Mouse (Mus musculus) adrenal gland (tissue): ENCODE data around the gene Zfp385c.
"Not testable (repeated sequence)": the region's sequence is repeated elsewhere in the genome, so short reads cannot be mapped to it uniquely, and the experiment has no call there.

Experiments
- intact Hi-C: fragments of 180-260 bp; cut with DNase I; formaldehyde crosslinking; loops from one replicate; pipeline ENCODE4 v1.15.1; 2025

The Zfp385c gene

DNA sequence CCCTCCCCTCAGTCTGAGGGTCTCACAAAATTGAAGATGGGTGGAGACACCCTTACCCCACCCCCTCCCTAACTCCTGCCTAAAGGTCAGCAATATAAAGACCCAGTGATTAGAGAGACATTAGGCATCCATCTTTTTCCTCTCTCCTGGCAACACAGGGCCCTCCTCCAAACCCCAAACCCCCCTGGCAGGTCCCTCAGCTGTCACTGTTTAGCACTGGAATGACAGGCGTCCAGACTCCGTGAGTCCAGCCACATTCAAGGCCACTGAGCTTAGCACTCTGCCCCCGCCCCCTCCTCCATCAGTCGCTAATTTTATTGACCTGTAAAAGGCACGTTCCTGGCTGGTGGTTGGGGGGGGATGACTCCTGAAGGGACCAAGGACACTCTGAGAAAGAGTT lies 899 bp upstream of the Zfp385c start:
- intact Hi-C loops = loop anchor here (5.0 kb wide), 1 partner anchor 51 kb away; no protein-coding TSS in a partner anchor

GRCm38 (mm10) chr11:100690389-100690788 lies 1.9 kb downstream of the Zfp385c start:
- intact Hi-C loops = loop anchor here (5.0 kb wide), 1 partner anchor 48 kb away; no protein-coding TSS in a partner anchor

DNA sequence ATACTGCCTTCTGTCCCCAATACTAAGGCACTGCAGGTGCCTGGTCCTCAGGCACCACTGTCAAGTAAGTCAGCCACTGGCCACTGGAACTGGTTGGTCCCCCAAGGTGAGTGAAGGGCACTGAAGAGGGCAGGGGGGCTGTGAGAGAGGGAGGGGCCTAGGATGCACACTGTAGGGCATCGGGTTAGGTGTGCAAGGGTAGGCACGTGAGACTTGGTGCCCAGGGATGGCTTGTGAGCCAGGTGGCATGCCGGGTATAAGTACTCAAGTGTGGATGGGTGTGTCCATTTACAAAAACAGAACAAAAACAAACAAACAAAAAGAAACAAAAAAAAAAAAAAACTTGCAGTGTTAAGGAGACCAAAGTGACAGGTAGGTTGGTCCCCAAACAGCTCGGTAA lies 3.8 kb downstream of the Zfp385c start:
- intact Hi-C loops = no loop called here

- intact Hi-C loops = no loop called here
Observed at GRCm38 (mm10) chr11:100687265-100687664, 5.0 kb downstream of the Zfp385c start.

GRCm38 (mm10) chr11:100685371-100685770 lies 6.9 kb downstream of the Zfp385c start:
- intact Hi-C loops = no loop called here

- intact Hi-C loops = no loop called here
Observed at GRCm38 (mm10) chr11:100684084-100684483, 8.2 kb downstream of the Zfp385c start.

DNA sequence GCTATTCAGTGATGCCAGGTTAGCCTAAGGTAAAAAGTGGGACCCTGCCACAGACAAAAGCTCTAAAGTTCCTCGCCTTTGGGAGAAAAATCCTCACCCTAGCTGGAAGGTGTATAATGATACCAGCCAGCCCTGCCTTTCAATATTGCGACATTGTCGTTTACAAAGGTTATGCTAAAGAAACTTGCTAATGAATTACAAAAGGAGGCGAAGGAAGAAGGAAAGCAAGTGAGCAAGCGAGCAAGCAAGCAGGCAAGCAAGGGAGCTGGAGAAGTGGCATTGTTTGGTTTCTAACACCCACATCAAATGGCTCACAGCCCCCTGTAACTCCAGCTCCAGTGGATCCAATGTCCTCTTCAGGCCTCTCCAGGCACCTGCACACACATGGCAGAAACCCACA lies 9.7 kb downstream of the Zfp385c start:
- intact Hi-C loops = no loop called here

DNA sequence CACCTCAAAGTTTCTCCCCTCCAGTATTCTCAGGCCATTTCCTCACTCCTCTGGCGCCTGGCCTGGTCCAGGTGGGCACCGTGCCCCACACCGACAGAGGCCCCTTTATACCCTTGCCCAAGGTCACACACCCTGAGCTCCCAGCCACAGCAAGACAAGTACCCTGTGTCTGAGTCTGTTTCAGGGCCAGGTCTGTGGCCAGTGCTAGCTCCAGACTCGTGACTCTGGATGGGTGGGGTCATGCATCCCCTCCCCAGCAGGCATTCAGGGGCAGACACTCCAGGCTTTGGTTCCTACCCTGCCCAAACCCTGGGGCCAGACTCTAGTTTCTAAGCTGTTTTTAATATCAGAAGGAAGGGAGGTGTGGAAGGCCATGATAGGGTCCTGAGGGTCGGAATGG lies 10.4 kb downstream of the Zfp385c start:
- intact Hi-C loops = no loop called here

GRCm38 (mm10) chr11:100677810-100678209 lies 14.4 kb downstream of the Zfp385c start:
- intact Hi-C loops = no loop called here

DNA sequence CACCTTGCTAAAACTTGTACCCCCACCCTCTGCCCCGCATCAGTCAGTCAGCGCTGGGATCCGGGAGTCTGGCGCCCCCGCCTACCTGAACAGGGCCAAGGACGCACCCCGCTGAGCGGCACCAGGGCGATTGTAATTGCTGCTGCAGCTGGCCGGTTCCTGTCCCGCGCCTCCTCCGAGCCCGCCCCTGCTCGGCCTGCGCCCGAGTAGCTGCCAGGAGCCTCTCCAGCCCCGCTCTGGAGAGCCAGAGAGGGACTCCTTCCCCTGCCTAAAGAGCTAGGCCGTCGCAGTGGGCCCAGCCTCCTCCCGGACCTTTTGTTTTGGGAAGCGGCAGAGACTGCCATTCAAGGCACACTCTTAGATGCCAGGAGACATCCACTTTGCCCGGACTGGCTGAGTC lies 19.1 kb downstream of the Zfp385c start:
- intact Hi-C loops = no loop called here

DNA sequence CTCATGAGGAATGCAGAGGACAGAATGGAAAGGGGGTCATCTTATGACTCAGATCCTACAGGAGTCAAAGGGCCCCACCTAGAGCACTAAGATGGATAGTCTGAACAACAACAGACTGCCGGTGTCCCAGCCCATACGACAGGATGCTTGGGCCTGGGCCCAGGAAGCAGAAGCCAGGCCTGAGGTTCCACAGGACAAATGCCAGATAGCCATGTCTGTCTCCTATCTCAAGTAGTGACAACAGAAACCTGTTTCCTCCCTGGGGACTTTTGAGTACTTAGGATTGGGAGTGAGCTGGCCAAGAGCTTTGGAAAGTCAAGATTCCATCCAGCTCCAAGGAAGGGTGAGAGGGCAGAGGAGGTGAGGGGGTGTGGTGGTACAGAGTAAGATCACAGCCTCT lies 20.3 kb downstream of the Zfp385c start:
- intact Hi-C loops = no loop called here

DNA sequence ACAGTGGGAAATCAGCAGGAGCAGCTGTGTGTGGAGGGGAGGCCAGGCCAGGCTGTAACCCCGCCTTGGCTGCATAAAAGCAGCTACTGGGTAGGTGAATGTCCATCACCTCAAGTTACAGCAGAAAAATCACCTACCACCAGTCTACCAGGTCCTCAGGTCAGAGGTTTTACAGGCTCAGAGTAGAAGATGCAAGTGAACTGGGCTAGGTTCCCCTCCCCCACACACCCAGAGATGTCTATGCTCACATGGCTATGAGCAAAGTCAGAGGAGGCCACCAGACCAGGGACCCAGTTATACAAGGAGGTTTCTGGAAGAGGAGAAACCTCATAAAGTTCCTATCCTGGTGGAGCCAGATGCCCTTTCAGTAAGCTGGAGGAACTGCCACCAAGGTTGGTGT lies 21.2 kb downstream of the Zfp385c start:
- intact Hi-C loops = no loop called here

DNA sequence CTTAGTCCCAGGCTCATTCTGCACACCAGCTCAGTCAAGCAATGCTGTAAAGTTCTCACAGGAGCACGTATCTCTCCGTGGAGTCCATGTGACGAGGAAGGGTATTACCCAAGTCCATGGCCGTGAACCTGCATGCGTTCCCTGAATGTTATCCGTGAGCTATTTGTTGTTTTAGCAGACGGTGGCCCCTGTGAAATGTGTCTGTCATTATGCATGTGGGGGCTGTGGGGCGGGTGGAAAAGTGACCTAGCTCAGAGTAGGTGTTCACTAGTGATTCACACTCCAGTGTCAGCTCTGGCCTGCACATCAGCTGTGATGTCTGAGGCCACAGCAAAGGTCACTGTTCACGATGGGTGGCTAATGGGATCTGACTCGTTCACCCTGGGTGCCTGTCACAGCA lies 32.4 kb downstream of the Zfp385c start:
- intact Hi-C loops = no loop called here

DNA sequence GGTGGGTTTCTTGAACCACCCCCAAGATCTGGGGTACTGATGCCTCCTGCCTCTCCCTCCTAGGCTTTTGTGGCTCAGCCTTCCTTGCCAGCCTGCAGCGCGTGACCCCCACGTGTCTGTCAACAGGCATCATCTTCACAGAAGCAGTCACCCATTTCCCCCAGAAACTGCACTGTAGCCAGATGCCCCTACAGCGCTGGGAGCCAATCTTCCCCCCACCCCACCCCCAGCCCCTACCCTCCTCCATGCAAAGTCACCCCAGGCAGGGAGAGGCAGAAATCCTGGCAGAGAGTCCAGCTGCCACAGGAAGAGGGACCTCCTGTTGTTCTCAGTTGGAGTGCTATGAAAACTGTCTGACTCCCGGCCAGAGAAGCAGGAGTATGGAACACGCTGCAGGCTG lies 35.8 kb downstream of the Zfp385c start:
- intact Hi-C loops = no loop called here

DNA sequence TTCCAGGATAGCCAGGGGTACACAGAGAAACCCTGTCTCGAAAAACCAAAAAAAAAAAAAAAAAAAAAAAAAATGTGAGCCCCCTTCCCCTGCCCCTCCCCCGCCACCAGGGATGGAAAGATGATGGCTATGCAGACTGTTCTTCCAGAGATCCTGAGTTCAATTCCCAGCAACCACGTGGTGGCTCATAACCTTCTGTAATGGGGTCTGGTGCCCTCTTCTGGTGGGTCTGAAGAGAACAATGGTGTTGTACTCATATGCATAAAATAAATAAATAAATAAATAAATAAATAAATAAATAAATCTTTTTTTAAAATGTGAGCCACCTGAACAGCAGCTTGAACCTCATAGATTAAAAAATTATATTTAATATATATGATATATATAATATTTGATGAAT lies 36.7 kb downstream of the Zfp385c start:
- intact Hi-C loops = not testable (repeated sequence)

DNA sequence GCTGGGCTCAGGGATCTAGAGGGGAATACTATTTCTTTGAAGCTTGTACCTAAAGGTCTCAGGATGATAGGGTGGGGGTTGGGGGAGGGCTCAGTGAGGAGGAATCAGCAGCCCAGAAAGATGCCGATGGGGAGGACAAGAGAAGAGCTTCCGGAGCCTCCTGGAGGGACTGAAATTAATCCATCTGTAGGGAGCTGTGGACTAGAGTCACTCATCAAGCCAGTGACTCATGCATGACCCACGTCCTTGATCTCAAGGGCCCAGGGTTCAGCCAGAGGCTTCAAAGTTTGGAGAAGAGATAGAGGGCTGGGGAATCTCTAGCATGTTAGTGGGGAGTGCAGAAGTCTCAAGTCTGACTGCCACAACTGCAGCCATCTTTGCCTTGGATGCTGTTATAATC lies 40.5 kb downstream of the Zfp385c start:
- intact Hi-C loops = no loop called here

- intact Hi-C loops = no loop called here
Observed at GRCm38 (mm10) chr11:100651205-100651604, 41.0 kb downstream of the Zfp385c start.

- intact Hi-C loops = no loop called here
Observed at GRCm38 (mm10) chr11:100648405-100648804, 43.9 kb downstream of the Zfp385c start.

DNA sequence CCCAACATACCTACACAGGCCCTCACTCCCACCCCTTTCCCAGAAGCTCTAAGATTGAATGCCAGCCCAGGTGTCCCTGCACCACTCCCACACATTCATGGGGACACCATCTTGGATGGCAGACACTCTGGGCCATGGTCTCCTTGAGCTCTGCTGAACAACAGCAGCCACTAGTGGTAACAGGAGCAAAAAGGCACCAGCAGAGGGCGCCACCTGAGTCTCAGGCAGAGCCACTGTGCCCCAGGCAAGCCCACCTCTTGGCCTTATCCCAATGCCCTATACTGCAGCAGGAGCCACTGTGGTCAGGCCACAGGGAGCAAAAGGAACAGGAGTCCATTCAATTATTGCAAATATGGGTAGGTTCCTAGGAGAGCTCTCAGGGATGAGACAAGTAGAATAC lies 46.0 kb downstream of the Zfp385c start:
- intact Hi-C loops = no loop called here

DNA sequence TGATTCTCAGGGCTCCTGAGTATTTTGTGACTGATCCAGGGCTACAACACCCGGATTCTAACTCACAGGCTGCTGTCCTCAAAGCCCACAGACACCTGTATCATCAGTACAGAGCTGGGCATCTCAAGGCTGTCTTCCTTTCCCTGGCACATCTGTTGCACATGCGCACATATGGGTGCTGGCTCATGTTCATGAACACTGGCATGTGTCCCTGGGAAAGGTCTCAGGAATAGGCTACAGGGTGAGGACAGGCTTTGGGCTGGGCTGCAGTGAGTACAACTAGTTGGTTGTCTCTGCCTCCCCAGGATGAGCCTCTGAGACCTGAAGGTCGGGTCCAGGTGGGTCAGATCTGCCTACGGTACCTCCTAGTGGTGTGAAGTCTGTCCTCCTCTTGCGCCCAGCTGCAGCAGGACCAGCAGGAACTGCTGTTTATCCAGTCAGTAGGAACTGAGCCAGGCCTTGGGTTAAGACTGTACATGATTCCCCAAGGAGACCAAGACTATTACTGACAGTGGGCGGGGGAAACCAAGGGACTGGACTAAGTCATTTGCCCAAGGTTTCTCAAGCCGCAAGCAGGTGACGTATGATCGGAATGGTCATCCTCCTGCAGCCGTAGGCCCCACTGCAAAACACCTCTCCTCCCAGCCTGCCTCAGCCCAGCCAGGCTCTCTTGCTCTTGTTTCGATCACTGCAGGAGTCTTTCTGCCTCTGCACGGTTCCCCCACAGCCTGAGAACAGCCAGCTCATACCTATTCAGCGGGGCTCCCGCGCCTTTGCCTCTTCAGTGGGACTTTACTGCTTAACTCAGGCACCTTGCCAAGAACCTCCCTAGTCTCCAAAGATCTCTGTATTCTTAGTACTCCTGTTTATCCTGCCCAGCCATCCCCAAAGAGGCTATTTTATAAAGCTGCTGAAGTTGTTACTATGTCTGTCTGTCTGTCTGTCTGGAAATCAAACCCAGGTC lies 48.4 kb downstream of the Zfp385c start:
- intact Hi-C loops = loop anchor here (5.0 kb wide), 1 partner anchor 48 kb away; the partner anchor contains the start of gene Zfp385c

DNA sequence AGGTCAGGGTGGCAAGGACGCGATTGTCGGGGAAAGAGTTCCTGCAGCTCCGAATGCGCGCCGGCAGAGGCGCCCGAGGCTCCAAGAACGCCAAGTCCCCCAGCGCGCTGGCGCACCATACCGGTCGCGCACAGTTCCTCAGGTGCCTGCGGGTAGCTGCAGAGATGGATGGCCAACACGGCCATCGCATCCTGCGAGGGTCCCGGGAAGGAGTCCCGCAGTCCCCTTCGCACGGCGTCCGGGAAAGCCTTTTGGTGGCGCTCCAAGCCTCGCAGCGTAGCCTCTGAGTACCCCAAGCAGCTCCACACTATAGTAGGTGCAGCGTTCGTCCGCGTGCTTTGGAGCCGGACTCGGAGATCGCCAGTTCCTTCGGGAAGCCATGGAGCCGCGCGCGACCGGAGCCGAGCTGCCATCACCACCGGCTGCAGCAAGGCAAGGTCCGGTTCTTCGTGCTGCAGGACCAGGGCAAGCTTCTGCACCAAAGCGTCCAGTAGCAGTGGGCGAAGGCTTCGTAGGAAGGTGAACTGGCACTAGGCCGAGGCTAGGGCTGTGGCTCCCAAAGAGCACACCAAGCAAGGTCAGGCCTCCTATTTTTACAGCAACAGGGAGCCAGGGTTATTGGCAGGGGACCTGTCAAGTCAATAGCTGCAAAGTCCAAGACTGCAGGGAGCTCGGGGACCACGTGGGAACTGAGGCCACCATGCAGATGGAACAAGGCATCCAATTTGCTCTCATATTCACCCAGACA lies 51.9 kb downstream of the Zfp385c start:
- intact Hi-C loops = loop anchor here (5.0 kb wide), 1 partner anchor 52 kb away; the partner anchor contains the start of gene Zfp385c

GRCm38 (mm10) chr11:100634530-100634929 lies 57.7 kb downstream of the Zfp385c start:
- intact Hi-C loops = no loop called here
